Mouse (Mus musculus) intestine, postnatal 0 days (tissue): ENCODE measurements at regions not wholly inside any gene's neighbourhood (a gene's known extent, or its start where the extent isn't known, plus 50 kb on each side); places are given as distances from the start of the nearest gene placed in this dataset.

Experiments used
- ATAC-seq: fragments of 200-750 bp; cut with Nextera tagmentation; 2 replicates; pipeline ENCODE4 v1.8.0; 2017; ENCODE audit warnings: mild to moderate bottlenecking, moderate TSS enrichment, moderate library complexity
- H3K27ac ChIP-seq: fragments of 300-500 bp; sonication (generic); 2 replicates; pipeline ENCODE4 v1.5.1; 2014; ENCODE audit warnings: mild to moderate bottlenecking, low read depth, low read length, moderate library complexity
- H3K27me3 ChIP-seq: fragments of 300-500 bp; sonication (generic); replicated peaks from 2 replicates; pipeline ENCODE4 v1.6.1; 2014; ENCODE audit warnings: low read length, mixed read lengths; ENCODE audit not compliant: control insufficient read depth, insufficient read depth
- H3K36me3 ChIP-seq: fragments of 300-500 bp; sonication (generic); 2 replicates; pipeline ENCODE4 v1.6.1; 2014; ENCODE audit warnings: mild to moderate bottlenecking, moderate library complexity; ENCODE audit not compliant: control insufficient read depth, insufficient read depth
- H3K4me1 ChIP-seq: fragments of 300-500 bp; sonication (generic); replicated peaks from 2 replicates; pipeline ENCODE4 v1.6.1; 2014; ENCODE audit warnings: antibody characterized with exemption, low read length, mixed read lengths; ENCODE audit not compliant: control insufficient read depth, insufficient read depth
- H3K4me2 ChIP-seq: fragments of 300-500 bp; sonication (generic); replicated peaks from 2 replicates; pipeline ENCODE4 v1.6.1; 2014; ENCODE audit warnings: low read depth, mild to moderate bottlenecking, moderate library complexity
- H3K4me3 ChIP-seq: fragments of 300-500 bp; sonication (generic); 2 replicates; pipeline ENCODE4 v1.5.1; 2014; ENCODE audit warnings: low read depth, low read length
- H3K9ac ChIP-seq: fragments of 300-500 bp; sonication (generic); 2 replicates; pipeline ENCODE4 v1.6.1; 2014; ENCODE audit warnings: mild to moderate bottlenecking, low read depth, low read length
- H3K9me3 ChIP-seq: fragments of 300-500 bp; sonication (generic); 2 replicates; pipeline ENCODE4 v1.6.1; 2016; ENCODE audit warnings: mixed run types; ENCODE audit not compliant: control insufficient read depth
- CTCF ChIP-seq: sonication (generic); IDR thresholded peaks from 2 replicates; pipeline ENCODE4 v1.5.1; 2016; ENCODE audit warnings: low read depth, mild to moderate bottlenecking, control low read depth, antibody characterized with exemption, moderate library complexity
- WGBS: fragments of 180-500 bp; shearing (Covaris S2); extraction: QIAGEN DNeasy Blood & Tissue Kit; methylation state at CpG from one replicate; pipeline ENCODE4 v1.1.7; 2014; 5-methylcytosine and 5-hydroxymethylcytosine counted together

DNA sequence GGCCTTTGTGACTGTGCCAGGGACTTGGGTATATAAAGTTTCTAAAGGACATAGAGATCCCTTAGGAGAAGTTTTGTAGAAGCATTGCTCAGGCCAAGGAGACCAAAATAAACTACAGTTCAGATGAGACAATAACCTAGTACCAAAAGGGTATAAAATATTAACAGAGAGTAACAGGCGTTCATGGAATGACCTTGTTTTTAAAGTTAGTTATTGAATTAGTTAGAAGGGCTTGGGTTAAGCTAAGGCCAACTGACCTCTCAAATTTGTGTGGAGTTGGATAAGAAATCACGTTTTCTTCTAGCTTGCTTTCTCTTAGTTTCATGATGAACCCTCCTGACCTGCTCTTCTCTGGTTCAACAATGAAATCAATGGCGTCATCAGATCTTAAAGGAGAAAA lies 209.8 kb upstream of the Gm37988 start:
- no peak overlapping the region for H3K4me2 ChIP-seq
- no peak for ATAC-seq
- 79% methylated on average over 3 of the region's 3 CpGs for WGBS
- no peaks in the 10 kb centered on the region for H3K4me1 ChIP-seq
- no peaks in the 10 kb centered on the region for H3K36me3 ChIP-seq
- no peak overlapping the region for H3K27ac ChIP-seq
- no peaks in the 10 kb centered on the region for H3K27me3 ChIP-seq
- no peak overlapping the region for H3K4me3 ChIP-seq
- no peak overlapping the region for H3K9ac ChIP-seq
- no peaks in the 10 kb centered on the region for H3K9me3 ChIP-seq
- no peak for TF ChIP-seq CTCF

DNA sequence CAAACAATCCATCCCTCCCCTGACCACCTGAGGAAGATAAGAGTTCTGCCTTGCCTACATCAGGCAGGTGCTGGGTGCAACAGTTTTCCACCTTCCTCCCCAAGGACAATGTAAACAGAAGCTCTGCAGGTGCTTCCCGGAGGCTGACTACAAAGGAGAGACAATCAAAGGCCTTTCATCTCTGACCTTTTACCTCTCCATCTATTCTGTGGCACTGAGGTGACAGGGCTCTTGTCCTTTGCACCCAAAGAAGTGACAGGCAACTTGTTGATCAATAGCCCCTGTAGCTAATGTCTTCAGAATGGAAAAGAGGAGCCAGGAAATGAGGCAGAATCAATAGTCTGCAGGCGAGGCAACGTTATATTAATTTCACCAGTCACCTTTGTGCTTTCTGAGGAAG lies 209.3 kb upstream of the Gm37988 start:
- no peak overlapping the region for H3K27ac ChIP-seq
- no peak overlapping the region for H3K4me3 ChIP-seq
- H3K36me3 ChIP-seq: no peaks in the 10 kb centered on the region
- WGBS: 14% methylated on average over 3 of the region's 3 CpGs
- H3K9me3 ChIP-seq: no peaks in the 10 kb centered on the region
- no peak for TF ChIP-seq CTCF
- no peak overlapping the region for H3K4me2 ChIP-seq
- no peaks in the 10 kb centered on the region for H3K4me1 ChIP-seq
- H3K9ac ChIP-seq: no peak overlapping the region
- no peaks in the 10 kb centered on the region for H3K27me3 ChIP-seq
- ATAC-seq: no peak

DNA sequence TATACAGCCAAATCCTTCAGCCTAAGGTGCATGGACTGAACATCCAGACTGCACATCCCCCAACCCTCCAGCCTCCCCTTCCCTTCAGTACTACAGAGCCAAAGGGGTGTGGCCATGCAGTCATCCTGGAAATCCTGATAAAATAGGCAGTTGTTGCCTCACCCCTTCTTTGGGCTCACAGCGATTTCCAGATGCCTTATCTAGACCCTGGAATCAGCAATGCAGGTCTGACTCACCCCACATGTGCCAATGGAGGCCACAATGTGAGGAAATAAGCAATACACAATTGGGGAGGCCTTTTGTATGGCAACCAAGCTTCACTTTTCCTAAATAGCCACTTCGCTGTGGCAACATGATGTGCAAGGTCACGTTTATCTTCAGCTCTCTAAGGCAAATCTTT lies 205.3 kb upstream of the Gm37988 start:
- Histone ChIP-seq H3K27ac (no peak overlapping the region), H3K9ac (no peak overlapping the region), H3K4me2 (no peak overlapping the region), H3K9me3 (no peaks in the 10 kb centered on the region), H3K27me3 (no peaks in the 10 kb centered on the region), H3K36me3 (no peaks in the 10 kb centered on the region), H3K4me3 (no peak overlapping the region), H3K4me1 (no peaks in the 10 kb centered on the region)
- no peak for ATAC-seq
- WGBS: 57% methylated on average over 3 of the region's 3 CpGs
- TF ChIP-seq CTCF: no peak

DNA sequence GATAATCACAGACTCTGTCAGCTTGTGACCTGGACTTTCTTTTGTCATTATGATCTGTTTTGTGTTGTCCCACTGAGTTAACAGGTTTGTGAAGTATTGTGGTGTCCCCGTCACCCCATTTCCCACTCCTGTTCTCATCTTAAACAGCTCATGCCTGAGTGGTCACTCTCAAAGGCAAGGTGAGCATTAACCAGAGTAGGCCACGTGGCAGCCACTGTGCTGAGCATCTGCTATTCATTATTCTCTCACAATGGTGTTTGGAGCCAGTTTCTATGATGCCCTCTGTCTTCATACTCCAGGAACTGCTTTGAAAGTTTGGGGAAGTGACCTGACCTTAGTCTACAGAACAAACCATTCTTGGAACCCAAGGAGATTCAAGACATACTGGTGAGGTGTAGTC lies 198.9 kb upstream of the Gm37988 start:
- Histone ChIP-seq H3K27me3 (no peaks in the 10 kb centered on the region), H3K4me2 (no peak overlapping the region), H3K27ac (no peak overlapping the region), H3K9ac (no peak overlapping the region), H3K36me3 (no peaks in the 10 kb centered on the region), H3K4me1 (no peaks in the 10 kb centered on the region), H3K9me3 (no peaks in the 10 kb centered on the region), H3K4me3 (no peak overlapping the region)
- ATAC-seq: no peak
- 62% methylated on average over 2 of the region's 2 CpGs for WGBS
- no peak for TF ChIP-seq CTCF

DNA sequence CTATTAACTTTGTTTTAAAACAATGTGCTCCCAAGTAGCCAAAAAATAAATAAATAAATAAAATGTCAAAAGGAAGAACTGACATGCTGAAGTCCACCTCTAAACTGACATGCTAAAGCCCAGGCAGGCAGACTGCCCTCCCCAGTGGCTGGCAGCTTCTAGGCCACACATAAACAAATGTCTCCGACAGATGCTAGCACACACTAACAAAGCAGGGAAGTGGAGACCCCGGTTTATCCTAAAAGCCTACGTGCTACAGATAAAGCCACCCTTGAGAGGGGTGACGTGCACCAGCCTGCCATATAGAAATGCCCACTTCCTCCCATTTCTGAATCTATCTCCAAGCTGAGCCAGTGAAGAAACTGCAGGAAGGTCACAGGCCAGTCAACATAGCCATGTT lies 194.4 kb upstream of the Gm37988 start:
- TF ChIP-seq CTCF: no peak
- ATAC-seq: no peak
- H3K4me3 ChIP-seq: no peak overlapping the region
- H3K27ac ChIP-seq: no peak overlapping the region
- H3K9ac ChIP-seq: no peak overlapping the region
- WGBS: 57% methylated on average over 4 of the region's 4 CpGs
- no peaks in the 10 kb centered on the region for H3K4me1 ChIP-seq
- H3K9me3 ChIP-seq: no peaks in the 10 kb centered on the region
- H3K27me3 ChIP-seq: no peaks in the 10 kb centered on the region
- no peaks in the 10 kb centered on the region for H3K36me3 ChIP-seq
- no peak overlapping the region for H3K4me2 ChIP-seq

DNA sequence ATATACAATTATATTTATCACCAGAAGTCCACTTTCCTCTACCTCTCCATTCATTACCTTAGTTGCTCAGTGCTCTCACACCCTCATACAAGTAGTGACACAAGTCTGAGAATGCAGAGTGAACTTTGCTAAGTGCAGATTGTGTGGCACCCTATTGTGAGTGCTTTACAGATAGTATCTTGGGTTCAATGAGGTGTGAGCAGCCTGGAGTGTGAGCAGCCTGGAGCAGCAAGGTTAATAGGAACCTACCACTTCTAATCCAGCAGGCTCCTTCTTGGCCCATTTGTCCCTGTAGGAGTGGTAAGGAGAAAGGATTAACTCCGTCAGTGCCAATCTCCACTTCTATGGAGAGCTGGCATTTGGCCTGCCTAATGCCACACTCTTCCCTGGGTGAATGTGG lies 192.4 kb upstream of the Gm37988 start:
- H3K27me3 ChIP-seq: no peaks in the 10 kb centered on the region
- WGBS: 93% methylated on average over 1 of the region's 1 CpGs
- H3K36me3 ChIP-seq: no peaks in the 10 kb centered on the region
- no peak overlapping the region for H3K27ac ChIP-seq
- no peaks in the 10 kb centered on the region for H3K9me3 ChIP-seq
- no peak for ATAC-seq
- H3K9ac ChIP-seq: no peak overlapping the region
- no peak for TF ChIP-seq CTCF
- H3K4me2 ChIP-seq: no peak overlapping the region
- no peak overlapping the region for H3K4me3 ChIP-seq
- H3K4me1 ChIP-seq: no peaks in the 10 kb centered on the region

DNA sequence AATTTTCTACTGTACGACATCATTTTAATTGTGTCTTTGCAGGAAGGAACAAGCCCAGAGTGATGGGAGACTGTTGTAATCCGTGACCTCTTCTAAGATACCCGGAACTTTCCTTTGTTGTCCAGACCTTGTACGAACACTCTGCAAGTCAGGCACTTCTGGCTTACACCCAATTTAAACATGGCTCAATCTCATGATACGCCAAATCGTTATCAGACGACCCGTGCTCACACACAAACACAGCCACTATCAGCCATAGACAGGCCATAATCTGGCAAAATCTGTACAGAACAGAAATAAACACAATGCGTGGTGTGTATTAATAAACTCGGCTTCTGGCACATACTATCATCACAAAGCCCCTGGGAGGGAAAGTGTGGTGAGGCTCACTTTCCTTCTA lies 190.2 kb upstream of the Gm37988 start:
- WGBS: 61% methylated on average over 10 of the region's 10 CpGs

More for the DNA sequence above, 190.2 kb upstream of the Gm37988 start:
- H3K4me1 ChIP-seq: no peaks in the 10 kb centered on the region
- H3K9ac ChIP-seq: no peak overlapping the region
- H3K27ac ChIP-seq: no peak overlapping the region
- no peaks in the 10 kb centered on the region for H3K27me3 ChIP-seq
- ATAC-seq: no peak
- H3K36me3 ChIP-seq: no peaks in the 10 kb centered on the region
- no peak overlapping the region for H3K4me2 ChIP-seq
- H3K9me3 ChIP-seq: no peaks in the 10 kb centered on the region
- no peak for TF ChIP-seq CTCF
- H3K4me3 ChIP-seq: no peak overlapping the region
